Mouse (Mus musculus) forebrain, embryonic 14.5 days (tissue): ENCODE data around the gene 6030458C11Rik. TPM values are rescaled to one million over a fixed set of nuclear protein-coding genes. Genes with fewer than 3 reads are reported as not detected.
A peak's percentile ranks its signal among the peaks of the same experiment; 100 is the strongest.

ENCODE experiments used
- ATAC-seq: fragments of 200-750 bp; cut with Nextera tagmentation; 2 replicates; pipeline ENCODE4 v1.8.0; 2017; ENCODE audit warnings: mild to moderate bottlenecking, moderate library complexity
- DNase-seq: peaks from one replicate; pipeline ENCODE4 v3.0.0-alpha.2; 2015; ENCODE audit warnings: low spot score
- H3K27ac ChIP-seq: fragments of 300-500 bp; sonication (generic); 2 replicates; pipeline ENCODE4 v1.5.1; 2014; ENCODE audit warnings: low read depth, mild to moderate bottlenecking, control low read depth, low read length, moderate library complexity
- H3K27me3 ChIP-seq: fragments of 300-500 bp; sonication (generic); replicated peaks from 2 replicates; pipeline ENCODE4 v1.6.1; 2014; ENCODE audit warnings: low read length, control low read depth, mixed read lengths; ENCODE audit not compliant: control insufficient read depth, insufficient read depth
- H3K36me3 ChIP-seq: fragments of 300-500 bp; sonication (generic); 2 replicates; pipeline ENCODE4 v1.6.1; 2014; ENCODE audit warnings: low read length, control low read depth; ENCODE audit not compliant: control insufficient read depth, insufficient read depth
- H3K4me1 ChIP-seq: fragments of 300-500 bp; sonication (generic); 2 replicates; pipeline ENCODE4 v1.6.1; 2014; ENCODE audit warnings: antibody characterized with exemption, low read length, control low read depth; ENCODE audit not compliant: control insufficient read depth, insufficient read depth
- H3K4me2 ChIP-seq: fragments of 300-500 bp; sonication (generic); 2 replicates; pipeline ENCODE4 v1.6.1; 2014; ENCODE audit warnings: mild to moderate bottlenecking, control low read depth, low read length
- H3K4me3 ChIP-seq: fragments of 300-500 bp; sonication (generic); 2 replicates; pipeline ENCODE4 v1.5.1; 2014; ENCODE audit warnings: low read depth, low read length, control low read depth
- H3K9ac ChIP-seq: fragments of 300-500 bp; sonication (generic); 2 replicates; pipeline ENCODE4 v1.6.1; 2014; ENCODE audit warnings: mild to moderate bottlenecking, low read length, control low read depth, moderate library complexity
- H3K9me3 ChIP-seq: fragments of 300-500 bp; sonication (generic); replicated peaks from 2 replicates; pipeline ENCODE4 v1.6.1; 2016; ENCODE audit warnings: low read length, control low read depth, mixed read lengths; ENCODE audit not compliant: control insufficient read depth
- WGBS: fragments of 180-500 bp; shearing (Covaris S2); extraction: QIAGEN DNeasy Blood & Tissue Kit; methylation state at CpG from one replicate; pipeline ENCODE4 v1.1.7; 2014; 5-methylcytosine and 5-hydroxymethylcytosine counted together
- polyA plus RNA-seq: library from polyadenylated mRNA; unstranded; fragments of >200 nt; fragmentation: Nextera tagmentation; extraction: Ambion mirVana; gene quantifications from 2 replicates; pipeline ENCODE4 v1.2.1, GENCODE M21; 2014

Gene 6030458C11Rik
- polyA plus RNA-seq, 1 experiment from 2014 or later = 13.2 TPM

DNA sequence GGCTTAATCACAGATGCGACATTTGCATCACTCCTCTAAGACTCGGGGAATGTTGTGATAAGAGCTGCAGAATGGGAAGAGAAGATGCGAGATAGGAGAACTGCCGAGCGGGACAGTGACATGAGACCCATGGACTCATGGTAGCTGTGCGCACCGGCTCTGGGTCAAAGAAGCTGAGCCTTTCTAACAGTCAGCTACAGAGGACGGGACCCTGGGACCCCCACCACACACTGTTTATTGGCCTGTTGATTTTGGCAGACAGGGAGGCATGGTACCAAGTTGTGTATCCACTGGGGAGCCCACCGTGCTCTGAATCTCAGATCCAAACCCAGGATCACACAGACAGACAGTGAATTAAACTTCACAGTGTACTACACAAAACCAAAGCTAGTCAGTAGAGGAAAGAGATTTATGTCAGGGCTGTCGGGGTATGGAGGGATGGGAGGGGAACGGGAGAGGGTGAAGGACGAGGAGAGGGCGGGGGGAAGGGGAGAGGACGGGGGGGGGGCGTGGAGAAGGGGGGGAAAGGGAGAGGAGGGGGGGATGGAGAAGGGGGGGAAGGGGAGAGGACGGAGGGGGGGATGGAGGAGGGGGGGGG is 42.6 kb downstream of the 6030458C11Rik start:
- Histone ChIP-seq H3K9ac (no peak overlapping the region), H3K4me3 (no peak overlapping the region), H3K27ac (no peak overlapping the region), H3K4me2 (no peak overlapping the region), H3K9me3 (0 out of 2 replicates have a peak, but pooled peaks cover 2% of the 10 kb centered on the region), H3K4me1 (no peaks in the 10 kb centered on the region), H3K36me3 (no peaks in the 10 kb centered on the region), H3K27me3 (no peaks in the 10 kb centered on the region)
- ATAC-seq = no peak
- DNase-seq = no peak
- WGBS = 87% methylated on average over 13 of the region's 16 CpGs

DNA sequence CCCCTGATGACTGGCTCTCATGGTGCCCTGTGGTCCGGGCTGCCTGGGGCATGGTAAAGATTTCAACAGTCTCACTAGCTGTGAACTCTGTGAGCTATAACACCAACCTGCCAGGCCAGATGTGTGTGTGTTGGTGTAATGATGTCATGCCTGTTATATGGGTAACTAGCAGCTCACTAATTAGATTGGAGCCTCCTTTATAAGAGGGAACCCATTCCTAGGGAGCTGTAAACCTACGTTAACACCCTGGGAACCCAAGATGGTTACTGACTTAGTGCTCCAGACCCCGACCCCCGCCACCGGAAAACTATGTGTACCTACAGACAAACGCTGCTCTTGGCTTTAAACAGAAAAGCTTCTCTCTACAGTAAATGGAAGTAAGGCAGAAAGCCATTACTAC is 43.2 kb downstream of the 6030458C11Rik start:
- Histone ChIP-seq H3K9ac (no peak overlapping the region), H3K4me2 (no peak overlapping the region), H3K27ac (no peak overlapping the region), H3K27me3 (no peaks in the 10 kb centered on the region), H3K4me1 (no peaks in the 10 kb centered on the region), H3K36me3 (no peaks in the 10 kb centered on the region), H3K9me3 (0 out of 2 replicates have a peak, but pooled peaks cover 2% of the 10 kb centered on the region), H3K4me3 (no peak overlapping the region)
- ATAC-seq = no peak
- DNase-seq = no peak
- 90% methylated on average over 6 of the region's 6 CpGs for WGBS

DNA sequence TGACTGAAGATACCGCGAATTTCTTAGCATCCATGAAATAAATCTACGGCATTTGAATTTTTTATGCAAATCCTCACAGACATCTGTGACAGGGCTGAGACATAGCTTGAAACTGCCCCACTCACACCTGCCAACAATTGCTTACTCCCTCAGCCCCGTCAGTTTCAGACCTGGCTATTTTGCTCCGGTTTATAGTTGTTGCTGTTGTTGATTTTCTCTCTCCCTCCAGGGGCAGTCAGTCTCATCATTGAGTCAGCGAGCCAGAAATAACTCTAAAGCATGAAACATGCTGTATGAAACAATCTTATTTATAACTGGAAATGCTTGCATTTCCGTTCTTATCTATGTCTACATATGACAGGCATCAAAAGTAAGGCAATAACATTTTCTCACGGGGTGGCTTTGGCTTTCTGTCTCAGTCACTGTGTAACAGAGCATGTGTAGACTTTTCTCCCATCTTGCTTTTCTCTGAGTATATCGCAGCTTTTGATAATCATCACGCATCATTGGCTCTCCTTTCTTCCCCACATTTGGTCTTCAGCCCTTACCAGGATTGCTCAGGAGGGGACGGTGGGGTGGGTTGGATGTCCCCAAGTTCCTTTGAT is 50.2 kb downstream of the 6030458C11Rik start:
- Histone ChIP-seq H3K9me3 (0 out of 2 replicates have a peak, but pooled peaks cover 2% of the 10 kb centered on the region), H3K27ac (no peak overlapping the region)

DNA sequence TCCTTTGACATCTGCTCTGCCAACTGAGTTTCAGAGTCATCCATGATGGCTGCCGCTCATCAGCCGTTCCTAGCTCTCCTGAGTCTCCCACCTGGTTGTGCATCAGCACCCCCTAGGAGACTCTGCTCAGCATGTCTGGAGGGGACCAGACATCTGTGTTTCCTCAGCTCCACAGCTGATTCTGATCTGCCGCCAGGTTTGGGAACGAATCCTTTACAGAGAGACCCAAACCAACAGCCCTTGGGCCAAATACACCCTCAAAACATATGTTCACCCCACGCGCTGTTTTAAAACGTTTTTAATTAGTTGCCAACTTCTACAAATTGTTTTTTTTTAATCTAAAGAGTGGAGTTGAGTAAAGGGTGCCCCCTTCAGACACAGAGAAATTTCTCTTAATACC is 53.5 kb downstream of the 6030458C11Rik start:
- ATAC-seq (peak; percentile 73; the same call in 1 of the 2 replicates), DNase-seq (peak; percentile 63)
- Histone ChIP-seq H3K27ac (no peak overlapping the region), H3K4me1 (no peaks in the 10 kb centered on the region), H3K27me3 (no peaks in the 10 kb centered on the region), H3K36me3 (no peaks in the 10 kb centered on the region), H3K9me3 (no peaks in the 10 kb centered on the region), H3K4me2 (no peak overlapping the region), H3K9ac (no peak overlapping the region), H3K4me3 (no peak overlapping the region)
- WGBS = 65% methylated on average over 7 of the region's 7 CpGs

More for the DNA sequence above, 50.2 kb downstream of the 6030458C11Rik start:
- Histone ChIP-seq H3K4me2 (no peak overlapping the region), H3K36me3 (no peaks in the 10 kb centered on the region), H3K4me3 (no peak overlapping the region), H3K9ac (no peak overlapping the region), H3K27me3 (no peaks in the 10 kb centered on the region), H3K4me1 (no peaks in the 10 kb centered on the region)
- no peak for ATAC-seq
- DNase-seq = no peak
- 74% methylated on average over 11 of the region's 11 CpGs for WGBS

DNA sequence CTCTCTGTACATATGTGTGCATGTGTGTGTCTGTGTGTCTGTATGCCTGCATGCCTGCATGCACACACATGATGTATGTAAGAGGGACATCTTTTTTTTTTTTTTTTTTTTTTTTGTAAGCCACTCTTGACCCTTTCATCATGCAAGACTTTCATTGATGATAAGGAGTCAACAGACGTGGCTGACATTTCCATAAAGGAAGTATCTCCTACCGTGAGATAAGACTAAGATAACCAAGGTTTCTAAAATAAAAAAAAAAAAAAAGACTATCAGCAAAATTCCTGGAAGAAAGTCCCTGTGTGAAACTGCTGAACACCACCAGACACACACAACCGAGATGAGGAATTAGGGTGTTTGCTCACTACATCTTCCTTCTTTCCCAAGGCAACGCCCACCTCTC is 57.6 kb downstream of the 6030458C11Rik start:
- 66% methylated on average over 4 of the region's 4 CpGs for WGBS
- DNase-seq = no peak
- H3K27ac ChIP-seq = no peak overlapping the region
- no peaks in the 10 kb centered on the region for H3K36me3 ChIP-seq
- H3K9ac ChIP-seq = no peak overlapping the region
- H3K4me3 ChIP-seq = no peak overlapping the region
- no peak overlapping the region for H3K4me2 ChIP-seq
- H3K9me3 ChIP-seq = no peaks in the 10 kb centered on the region
- H3K27me3 ChIP-seq = no peaks in the 10 kb centered on the region
- H3K4me1 ChIP-seq = no peaks in the 10 kb centered on the region
- no peak for ATAC-seq

DNA sequence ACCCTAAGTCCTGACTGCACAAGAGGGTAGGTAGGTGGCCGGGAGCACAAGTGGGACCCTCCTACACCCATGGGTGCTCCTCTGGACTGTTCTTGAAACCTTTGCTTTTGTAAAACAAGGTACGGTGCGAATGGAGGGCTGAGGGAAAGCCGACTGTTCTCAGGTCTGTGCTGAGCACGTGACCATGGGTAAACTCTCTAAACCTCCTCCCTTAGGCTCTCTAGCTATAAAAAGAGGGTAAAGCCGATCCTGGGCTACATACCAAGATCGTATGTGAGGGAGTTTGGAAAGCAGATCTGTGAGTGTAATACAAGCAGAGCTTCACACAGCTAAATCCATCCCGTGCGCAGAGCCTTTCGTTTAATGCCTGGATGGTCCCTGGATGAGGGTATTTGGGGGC is 61.3 kb downstream of the 6030458C11Rik start:
- Histone ChIP-seq H3K4me2 (no peak overlapping the region), H3K4me3 (no peak overlapping the region), H3K4me1 (no peaks in the 10 kb centered on the region), H3K9ac (no peak overlapping the region), H3K36me3 (no peaks in the 10 kb centered on the region), H3K27me3 (no peaks in the 10 kb centered on the region), H3K27ac (no peak overlapping the region), H3K9me3 (no peaks in the 10 kb centered on the region)
- 69% methylated on average over 10 of the region's 10 CpGs for WGBS
- no peak for DNase-seq
- ATAC-seq = no peak

DNA sequence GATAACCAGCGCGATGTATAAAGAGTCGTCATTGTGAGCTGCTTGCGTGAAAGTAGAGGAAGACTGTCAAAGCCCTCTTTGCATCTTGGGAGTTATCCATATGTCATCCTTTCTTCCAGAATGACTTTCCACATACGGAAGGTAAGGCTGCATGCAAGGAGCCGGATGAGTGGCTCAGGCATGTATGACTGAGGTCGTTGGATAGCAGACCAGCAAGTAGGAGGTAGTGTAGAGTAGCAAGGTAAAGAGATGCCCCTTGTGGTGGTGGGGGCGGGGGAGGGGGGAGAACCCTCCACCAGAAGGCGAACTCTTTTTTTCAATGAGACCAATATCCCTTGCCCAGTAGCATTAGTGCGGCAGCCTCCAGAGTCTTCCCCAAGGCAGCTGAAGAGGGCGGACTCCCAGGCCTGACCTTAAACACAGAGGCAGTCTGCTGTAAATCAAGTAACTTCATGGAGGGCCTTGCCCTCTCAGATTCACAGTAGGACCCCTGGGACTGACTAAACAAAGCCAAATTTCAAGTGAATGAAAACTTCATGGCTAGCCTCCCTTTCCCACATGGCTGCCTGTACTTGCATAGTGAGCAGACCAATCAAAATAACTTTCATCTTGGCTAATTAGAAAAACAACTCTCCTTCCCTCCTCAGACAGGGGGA is 62.1 kb downstream of the 6030458C11Rik start:
- no peak for ATAC-seq
- Histone ChIP-seq H3K27ac (no peak overlapping the region), H3K4me2 (no peak overlapping the region), H3K4me3 (no peak overlapping the region), H3K27me3 (no peaks in the 10 kb centered on the region), H3K9ac (no peak overlapping the region), H3K36me3 (no peaks in the 10 kb centered on the region), H3K9me3 (no peaks in the 10 kb centered on the region), H3K4me1 (no peaks in the 10 kb centered on the region)
- WGBS = 70% methylated on average over 11 of the region's 11 CpGs
- DNase-seq = no peak

DNA sequence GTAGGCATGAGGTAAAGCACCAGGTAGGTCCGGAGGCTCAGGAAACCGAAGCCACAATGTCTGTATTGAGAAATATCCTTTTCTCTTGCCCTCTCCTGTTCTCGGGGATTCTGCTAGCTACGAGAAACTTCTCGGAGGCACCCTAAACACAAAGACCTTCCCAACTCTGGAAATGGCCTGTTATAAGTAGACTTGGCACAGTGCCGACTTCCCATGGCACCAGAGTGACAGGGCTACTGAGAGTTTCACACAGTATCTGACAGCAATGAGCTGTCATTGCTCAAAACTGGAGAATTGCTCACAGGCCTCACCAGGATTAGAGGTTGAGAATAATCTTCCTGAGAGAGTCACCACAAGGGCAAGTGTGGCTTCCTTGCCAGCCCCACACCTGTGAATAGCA is 63.7 kb downstream of the 6030458C11Rik start:
- no peaks in the 10 kb centered on the region for H3K27me3 ChIP-seq
- no peaks in the 10 kb centered on the region for H3K36me3 ChIP-seq
- H3K27ac ChIP-seq = no peak overlapping the region
- DNase-seq = no peak
- H3K4me3 ChIP-seq = no peak overlapping the region
- no peaks in the 10 kb centered on the region for H3K9me3 ChIP-seq
- no peak for ATAC-seq
- no peak overlapping the region for H3K4me2 ChIP-seq
- WGBS = 70% methylated on average over 6 of the region's 6 CpGs
- no peaks in the 10 kb centered on the region for H3K4me1 ChIP-seq
- no peak overlapping the region for H3K9ac ChIP-seq

DNA sequence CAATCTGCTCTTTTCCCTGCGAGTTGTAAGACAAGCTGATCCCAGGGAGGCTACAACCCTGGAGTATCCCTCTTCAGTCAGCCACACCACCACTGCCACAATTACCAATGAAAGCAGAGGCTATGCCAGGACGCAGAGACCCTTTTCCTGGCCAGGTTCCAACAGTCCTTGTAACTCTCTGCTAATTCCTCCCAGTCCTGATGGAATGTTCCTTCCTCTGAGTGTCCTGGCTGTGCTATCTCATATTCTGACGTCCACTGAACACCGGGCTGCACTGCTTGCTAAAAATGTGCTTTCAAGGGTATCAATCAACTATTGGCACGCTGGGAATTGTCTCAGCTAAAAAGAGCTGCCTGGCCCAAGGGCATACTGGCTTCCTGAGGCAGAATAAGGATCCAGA is 66.0 kb downstream of the 6030458C11Rik start:
- Histone ChIP-seq H3K9me3 (no peaks in the 10 kb centered on the region), H3K4me2 (no peak overlapping the region), H3K36me3 (no peaks in the 10 kb centered on the region), H3K27me3 (no peaks in the 10 kb centered on the region), H3K27ac (no peak overlapping the region), H3K4me3 (no peak overlapping the region), H3K9ac (no peak overlapping the region), H3K4me1 (no peaks in the 10 kb centered on the region)
- whole genome bisulfite sequencing = 56% methylated on average over 5 of the region's 5 CpGs
- peak; percentile 42 for DNase-seq
- ATAC-seq = no peak
